8 mouse cellular contexts compared by ENCODE assay signal in the genomic region with DNA sequence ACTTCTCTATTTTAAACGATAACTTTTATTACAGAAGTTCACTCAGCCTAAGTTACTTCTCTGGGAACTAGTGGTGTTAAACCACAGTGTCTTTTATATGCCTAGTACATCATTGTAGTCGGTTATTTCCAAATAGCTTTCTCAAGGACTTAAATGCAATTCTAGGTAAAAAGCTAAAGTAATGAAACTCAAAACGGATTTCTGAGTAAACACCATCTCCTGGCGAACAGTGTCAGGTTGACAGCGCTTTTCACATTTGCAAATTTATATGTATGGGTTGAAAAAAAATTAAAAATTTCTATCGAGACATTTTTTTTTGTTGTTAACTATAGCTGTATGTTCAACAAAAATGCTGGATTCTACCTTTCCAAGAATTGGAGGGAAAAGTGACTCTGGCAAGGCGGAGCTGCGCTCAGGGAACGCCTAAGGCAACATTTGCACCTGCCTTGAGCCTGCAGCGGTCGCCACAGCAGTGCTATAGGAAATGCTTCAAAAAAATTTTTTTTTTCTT. TPM values are rescaled to one million over a fixed set of nuclear protein-coding genes. Genes with fewer than 3 reads are reported as not detected.
DNase-seq lines count a peak whose midpoint lies in the region; ATAC-seq and TF ChIP-seq lines count a peak whose summit lies in the region.

No protein-coding gene starts in this region.

- TF ChIP-seq POLR2A in cerebellum, adult 2 months (IDR thresholded peaks at IDR 0.05; ENCODE audit: borderline replicate concordance, insufficient read depth, low read length) = no peak

- TF ChIP-seq CTCF in cerebellum, adult 2 months (IDR thresholded peaks at IDR 0.05; ENCODE audit: borderline replicate concordance, insufficient read depth, low read depth, low read length) = no peak

- H3K4me1 ChIP-seq in cerebellum, adult 2 months (ENCODE audit: control insufficient read depth, insufficient read depth, low read length) = no peaks in the 10 kb centered on the region
- H3K4me1 ChIP-seq in hindbrain, embryonic 11.5 days (replicated peaks; ENCODE audit: control insufficient read depth, insufficient read depth, low read length) = peaks cover 2% of the 10 kb centered on the region; the same call in 1 of the 2 replicates
- H3K4me1 ChIP-seq in liver, embryonic 12.5 days = peaks cover 19% of the 10 kb centered on the region
- H3K4me1 ChIP-seq in neural tube, embryonic 14.5 days (ENCODE audit: control insufficient read depth, insufficient read depth, low read length) = peaks cover 10% of the 10 kb centered on the region

- no peak for DNase-seq in cerebellum, adult 2 months
- no peak for DNase-seq in cerebellum, adult 9-11 months
- DNase-seq in 3T3-L1 (ENCODE audit: low read depth, low spot score) = peak; percentile 23
- DNase-seq in cerebellum, postnatal 36 days = peak; percentile 22 to 34
- peak; percentile 16 for DNase-seq in hindbrain, embryonic 11.5 days (ENCODE audit: low spot score)
- no peak for DNase-seq in adrenal gland, adult 18-20 months (ENCODE audit: low spot score in 2 of 2)

- WGBS in cerebellum, adult 2 months = 3% methylated on average over 11 of the region's 11 CpGs
- 9% methylated on average over 11 of the region's 11 CpGs for WGBS in hindbrain, embryonic 11.5 days
- WGBS in liver, embryonic 12.5 days (ENCODE audit: insufficient replicate concordance) = 4% methylated on average over 11 of the region's 11 CpGs
- 3% methylated on average over 11 of the region's 11 CpGs for WGBS in neural tube, embryonic 14.5 days

- peak overlapping the region; percentile 55 for H3K9ac ChIP-seq in hindbrain, embryonic 11.5 days (ENCODE audit: low read depth, low read length)
- H3K9ac ChIP-seq in liver, embryonic 12.5 days = peak overlapping the region; percentile 97
- H3K9ac ChIP-seq in neural tube, embryonic 14.5 days (replicated peaks; ENCODE audit: low read depth, low read length) = peak overlapping the region; percentile 51

- no peak overlapping the region for H3K27ac ChIP-seq in cerebellum, adult 2 months (ENCODE audit: insufficient read depth, low read length)
- H3K27ac ChIP-seq in hindbrain, embryonic 11.5 days (ENCODE audit: low read depth, low read length) = peak overlapping the region; percentile 80
- H3K27ac ChIP-seq in liver, embryonic 12.5 days = peak overlapping the region; percentile 95
- peak overlapping the region; percentile 80 for H3K27ac ChIP-seq in neural tube, embryonic 14.5 days (ENCODE audit: low read depth, low read length)

- peak; percentile 29; the same call in 1 of the 2 replicates for ATAC-seq in hindbrain, embryonic 11.5 days (ENCODE audit: low FRiP score)
- peak; percentile 38 for ATAC-seq in liver, embryonic 12.5 days
- peak; percentile 10; the same call in 1 of the 2 replicates for ATAC-seq in neural tube, embryonic 14.5 days (ENCODE audit: low read depth)

- H3K36me3 ChIP-seq in hindbrain, embryonic 11.5 days (ENCODE audit: control insufficient read depth, insufficient read depth, low read length) = no peaks in the 10 kb centered on the region
- no peaks in the 10 kb centered on the region for H3K36me3 ChIP-seq in liver, embryonic 12.5 days
- H3K36me3 ChIP-seq in neural tube, embryonic 14.5 days (ENCODE audit: control insufficient read depth, insufficient read depth, low read length) = no peaks in the 10 kb centered on the region

- peak overlapping the region; percentile 45 for H3K4me2 ChIP-seq in hindbrain, embryonic 11.5 days (replicated peaks; ENCODE audit: low read depth, low read length)
- peak overlapping the region; percentile 78 for H3K4me2 ChIP-seq in liver, embryonic 12.5 days
- H3K4me2 ChIP-seq in neural tube, embryonic 14.5 days (ENCODE audit: low read depth, low read length) = peak overlapping the region; percentile 60

- H3K27me3 ChIP-seq in cerebellum, adult 2 months (ENCODE audit: control insufficient read depth, insufficient read depth, low read length) = no peaks in the 10 kb centered on the region
- no peaks in the 10 kb centered on the region for H3K27me3 ChIP-seq in hindbrain, embryonic 11.5 days (ENCODE audit: control insufficient read depth, insufficient read depth, low read length)
- no peaks in the 10 kb centered on the region for H3K27me3 ChIP-seq in liver, embryonic 12.5 days (replicated peaks)
- H3K27me3 ChIP-seq in neural tube, embryonic 14.5 days (ENCODE audit: control insufficient read depth, insufficient read depth, low read length) = no peaks in the 10 kb centered on the region

- H3K4me3 ChIP-seq in cerebellum, adult 2 months (replicated peaks; ENCODE audit: insufficient read depth, low read depth, low read length) = peak overlapping the region; percentile 69
- H3K4me3 ChIP-seq in hindbrain, embryonic 11.5 days (ENCODE audit: low read depth, low read length) = peak overlapping the region; percentile 91
- peak overlapping the region; percentile 99 for H3K4me3 ChIP-seq in liver, embryonic 12.5 days
- H3K4me3 ChIP-seq in neural tube, embryonic 14.5 days (ENCODE audit: low read depth, low read length) = peak overlapping the region; percentile 92

- no peaks in the 10 kb centered on the region for H3K9me3 ChIP-seq in hindbrain, embryonic 11.5 days (ENCODE audit: control insufficient read depth, low read length)
- no peaks in the 10 kb centered on the region for H3K9me3 ChIP-seq in liver, embryonic 12.5 days (replicated peaks)
- H3K9me3 ChIP-seq in neural tube, embryonic 14.5 days (ENCODE audit: control insufficient read depth, low read length) = no peaks in the 10 kb centered on the region

RNA-seq across cellular contexts. Expression of gene Rsbn1, which starts 0.4 kb away (rescaled TPM):
- 14.5 and 15.2 TPM in 2 replicates for polyA plus RNA-seq in cerebellum, adult 2 months (2012; rRNA removed)
- polyA plus RNA-seq in hindbrain, embryonic 11.5 days (2014; fragmentation: Nextera tagmentation; extraction: Ambion mirVana) = 20.0 and 22.7 TPM in 2 replicates
- 6.7 and 7.2 TPM in 2 replicates for polyA plus RNA-seq in liver, embryonic 12.5 days (2016; fragmentation: Nextera tagmentation; extraction: Ambion mirVana)
- 24.6 and 28.0 TPM in 2 replicates for polyA plus RNA-seq in neural tube, embryonic 14.5 days (2014; fragmentation: Nextera tagmentation; extraction: Ambion mirVana)
- 10 to 100 TPM; 13.4 to 18.7 TPM for total RNA-seq in adrenal gland, adult 18-20 months (2021)

RNA-seq across cellular contexts. Expression of gene Ptpn22, which starts 53.9 kb away (rescaled TPM):
- 34.7 and 39.4 TPM in 2 replicates for polyA plus RNA-seq in cerebellum, adult 2 months (2012; rRNA removed)
- polyA plus RNA-seq in hindbrain, embryonic 11.5 days (2014; fragmentation: Nextera tagmentation; extraction: Ambion mirVana) = 0.08 TPM in 1 of 2 replicates, not detected in the other
- 2.0 TPM in 2 replicates for polyA plus RNA-seq in liver, embryonic 12.5 days (2016; fragmentation: Nextera tagmentation; extraction: Ambion mirVana)
- 0.17 and 0.57 TPM in 2 replicates for polyA plus RNA-seq in neural tube, embryonic 14.5 days (2014; fragmentation: Nextera tagmentation; extraction: Ambion mirVana)
- 1 to 10 TPM; 1.6 to 2.3 TPM for total RNA-seq in adrenal gland, adult 18-20 months (2021)

RNA-seq across cellular contexts. Expression of gene Phtf1, which starts 54.4 kb away (rescaled TPM):
- polyA plus RNA-seq in cerebellum, adult 2 months (2012; rRNA removed) = 22.2 and 24.7 TPM in 2 replicates
- 49.3 and 53.0 TPM in 2 replicates for polyA plus RNA-seq in hindbrain, embryonic 11.5 days (2014; fragmentation: Nextera tagmentation; extraction: Ambion mirVana)
- 13.2 TPM in 2 replicates for polyA plus RNA-seq in liver, embryonic 12.5 days (2016; fragmentation: Nextera tagmentation; extraction: Ambion mirVana)
- 27.3 and 33.4 TPM in 2 replicates for polyA plus RNA-seq in neural tube, embryonic 14.5 days (2014; fragmentation: Nextera tagmentation; extraction: Ambion mirVana)
- 10 to 100 TPM; 15.8 to 17.4 TPM for total RNA-seq in adrenal gland, adult 18-20 months (2021)

Comparison
In these comparisons a context has a peak if more than half of its experiments do, and no peak if none do; other contexts are left out.
1. DNase-seq: peak in 3T3-L1 (single experiment), cerebellum, postnatal 36 days (2 of 2) and hindbrain, embryonic 11.5 days (single experiment); none in cerebellum, adult 2 months (0 of 2), cerebellum, adult 9-11 months (single experiment) and adrenal gland, adult 18-20 months (0 of 2).
2. RNA of gene Ptpn22, which starts 53.9 kb away (polyA plus RNA-seq): 34.7 to 39.4 TPM in cerebellum, adult 2 months; 2.0 TPM in liver, embryonic 12.5 days, 0.17 to 0.57 TPM in neural tube, embryonic 14.5 days and 0.08 TPM in hindbrain, embryonic 11.5 days; every median in the first group is over 10 times any median in the second.
3. Peak in every context shown above with its lines, with median percentiles within 50 percentile points of each other: H3K4me3 ChIP-seq, ATAC-seq, H3K4me2 ChIP-seq and H3K9ac ChIP-seq.